Mouse (Mus musculus): ENCODE results near the gene Mgst3.

DNA sequence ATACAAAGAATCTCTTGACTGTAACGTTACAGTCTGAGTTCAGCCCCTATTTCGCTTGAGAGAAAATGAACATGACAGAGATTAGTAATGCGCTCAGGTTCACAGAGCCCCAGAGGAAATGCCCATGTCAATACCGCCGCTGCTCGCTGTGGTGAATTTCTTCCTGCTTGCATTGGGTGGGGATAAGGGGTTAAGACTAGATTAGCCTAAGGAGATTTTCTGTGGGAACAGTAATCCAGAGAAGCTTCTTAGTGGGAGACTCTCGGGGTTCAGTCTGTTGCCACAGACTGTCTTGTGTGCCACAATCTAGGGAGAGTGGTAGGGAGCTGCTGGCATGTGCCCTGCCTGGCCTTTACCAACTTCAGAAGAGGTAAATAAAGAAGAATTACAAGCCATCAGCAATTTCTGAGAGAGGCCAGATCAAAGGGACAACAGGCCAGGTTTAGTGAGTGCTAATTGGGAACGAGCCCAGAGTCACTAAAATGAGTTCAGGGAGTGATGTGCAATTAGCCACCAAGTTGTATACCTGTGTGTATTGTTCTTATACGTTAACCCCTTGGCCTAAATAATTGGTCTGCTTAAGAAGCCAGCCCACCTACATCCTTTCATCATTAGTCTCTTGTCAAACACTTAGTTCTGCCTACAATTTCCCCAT, 44.7 kb upstream of the Mgst3 start:
- TF ChIP-seq CTCF (IDR thresholded peaks at IDR 0.05; ENCODE audit: low read depth, low read length) (no peak), GATA1 (IDR thresholded peaks at IDR 0.05; ENCODE audit: borderline replicate concordance, low read length) (no peak), TAL1 (conservative IDR thresholded peaks at IDR 0.05; ENCODE audit: low read depth, low read length) (no peak), POLR2AphosphoS5 (IDR thresholded peaks at IDR 0.05; ENCODE audit: insufficient replicate concordance, low read depth, low read length) (no peak)

Measured in G1E (cell line).